Mouse (Mus musculus) T-helper 2 cell (primary cell): ENCODE measurements around the gene Fgd3.

Experiments
- in situ Hi-C: fragments of 300-600 bp; cut with MboI, MseI; formaldehyde crosslinking; loops from one replicate; pipeline ENCODE4 v1.15.1; 2025; ENCODE audit warnings: high pct_unique_total_duplicates

Gene Fgd3

GRCm38 (mm10) chr13:49341831-49342722 is 22.0 kb upstream of the Fgd3 start:
- in situ Hi-C loops, result no loop called here

GRCm38 (mm10) chr13:49341012-49341830 is 21.1 kb upstream of the Fgd3 start, which contains the start of gene Bicd2:
TSS of gene Bicd2 (plus strand) at chr13:49341585.
- in situ Hi-C loops, result no loop called here

- in situ Hi-C loops, result no loop called here
Measured at GRCm38 (mm10) chr13:49338893-49339546, 18.9 kb upstream of the Fgd3 start.

GRCm38 (mm10) chr13:49335077-49335982 is 15.2 kb upstream of the Fgd3 start:
- in situ Hi-C loops, result no loop called here

- in situ Hi-C loops, result no loop called here
Measured at GRCm38 (mm10) chr13:49333250-49333649, 13.1 kb upstream of the Fgd3 start.

GRCm38 (mm10) chr13:49328101-49328500 is 8.0 kb upstream of the Fgd3 start:
- in situ Hi-C loops, result no loop called here

- in situ Hi-C loops, result no loop called here
Measured at GRCm38 (mm10) chr13:49326246-49327206, 6.4 kb upstream of the Fgd3 start.

GRCm38 (mm10) chr13:49324871-49325270 is 4.8 kb upstream of the Fgd3 start:
- in situ Hi-C loops, result no loop called here

GRCm38 (mm10) chr13:49322739-49323138 is 2.6 kb upstream of the Fgd3 start:
- in situ Hi-C loops, result no loop called here

GRCm38 (mm10) chr13:49322169-49322568 is 2.1 kb upstream of the Fgd3 start:
- in situ Hi-C loops, result no loop called here

GRCm38 (mm10) chr13:49321452-49321851 is 1.3 kb upstream of the Fgd3 start:
- in situ Hi-C loops, result no loop called here

- in situ Hi-C loops, result no loop called here
Measured at GRCm38 (mm10) chr13:49320514-49320913, 403 bp upstream of the Fgd3 start.

- in situ Hi-C loops, result no loop called here
Measured at GRCm38 (mm10) chr13:49317914-49318313, 2.2 kb downstream of the Fgd3 start.

- in situ Hi-C loops, result no loop called here
Measured at GRCm38 (mm10) chr13:49317508-49317907, 2.6 kb downstream of the Fgd3 start.

- in situ Hi-C loops, result no loop called here
Measured at GRCm38 (mm10) chr13:49316386-49317162, 3.5 kb downstream of the Fgd3 start.

- in situ Hi-C loops, result no loop called here
Measured at GRCm38 (mm10) chr13:49311642-49312041, 8.5 kb downstream of the Fgd3 start.

GRCm38 (mm10) chr13:49309501-49309900 is 10.6 kb downstream of the Fgd3 start:
- in situ Hi-C loops, result no loop called here

- in situ Hi-C loops, result no loop called here
Measured at GRCm38 (mm10) chr13:49308861-49309403, 11.2 kb downstream of the Fgd3 start.

- in situ Hi-C loops, result no loop called here
Measured at GRCm38 (mm10) chr13:49308206-49308605, 11.9 kb downstream of the Fgd3 start.
